Mouse (Mus musculus): ENCODE data around the gene Ttc5. TPM values are rescaled to one million over a fixed set of nuclear protein-coding genes. Genes with fewer than 3 reads are reported as not detected.

Gene Ttc5
- total RNA-seq (2023), result 10 to 100 TPM; 91.2 to 96.0 TPM

DNA sequence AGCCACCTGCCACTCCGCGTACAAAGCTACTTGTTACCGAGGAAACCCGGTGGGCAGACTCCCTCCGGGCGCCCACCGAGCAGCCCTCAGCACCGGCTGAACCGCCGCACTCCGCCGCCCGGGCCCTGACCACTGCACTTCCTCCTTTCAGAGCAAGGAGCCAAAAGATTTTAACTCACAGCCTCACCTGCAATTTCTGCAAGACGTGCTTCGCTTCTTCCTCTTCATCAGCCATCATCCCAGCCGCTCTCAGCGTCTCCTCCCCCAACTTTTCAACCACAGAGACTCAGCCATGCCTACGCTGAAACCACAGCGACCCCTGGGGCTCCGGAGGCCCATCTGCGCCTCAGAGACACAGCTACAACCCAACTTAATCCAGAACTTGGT is at the start of gene Ttc5:
Gene Ttc5, minus strand, starts transcription at position 269 of the 387 bp plus-strand sequence.

DNA sequence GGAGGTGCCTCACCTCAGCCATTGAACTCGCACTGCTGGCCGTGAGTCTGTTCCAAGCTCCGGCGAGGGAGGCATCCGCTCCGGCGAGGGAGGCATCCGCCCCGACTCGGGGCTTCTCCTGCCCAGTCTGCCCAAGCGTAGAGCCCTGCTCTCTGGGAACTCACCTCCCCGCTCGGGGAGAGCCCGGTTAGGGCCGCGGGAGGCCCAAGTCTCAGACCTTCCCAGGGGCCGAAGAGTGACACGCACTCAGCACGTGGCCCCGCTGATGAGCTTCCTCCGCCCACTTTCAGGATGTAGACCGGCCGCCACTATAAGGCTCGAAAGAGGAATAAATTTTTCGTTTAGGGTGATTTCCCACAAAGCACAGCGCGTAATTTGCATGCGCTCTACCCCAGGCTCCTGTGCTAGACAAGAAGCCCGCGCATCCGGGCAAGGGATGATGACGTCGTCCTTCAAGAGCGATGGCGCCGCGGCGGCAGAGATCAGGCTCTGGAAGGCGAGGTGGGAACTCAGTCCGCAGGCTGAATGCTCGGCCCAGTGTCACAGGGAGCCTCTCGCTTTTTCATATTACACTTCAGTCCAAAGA is 22.3 kb upstream of the Ttc5 start, which contains the start of the genes Ccnb1ip1 and Parp2:
Gene Ccnb1ip1, minus strand, starts transcription at position 246 of the 586 bp plus-strand sequence.
Gene Parp2, plus strand, starts transcription at position 355 of the 586 bp plus-strand sequence.

GRCm38 (mm10) chr14:50744994-50745393 is 40.3 kb downstream of the Ttc5 start, which contains the start of gene Olfr749:
Gene Olfr749, minus strand, starts transcription at chr14:50745094.

Other genes starting within 250 kb of the Ttc5 start
- gene Olfr744, start 170.6 kb downstream of the Ttc5 start, total RNA-seq (2023), result not detected
- not detected for gene Olfr745, start 146.1 kb downstream of the Ttc5 start, total RNA-seq (2023)
- gene Olfr746, start 138.4 kb downstream of the Ttc5 start, total RNA-seq (2023), result not detected
- not detected for gene Olfr747, start 92.3 kb downstream of the Ttc5 start, total RNA-seq (2023)
- not detected for gene Olfr748, start 78.1 kb downstream of the Ttc5 start, total RNA-seq (2023)
- not detected for gene Olfr749, start 40.4 kb downstream of the Ttc5 start, total RNA-seq (2023)
- gene Ccnb1ip1, start 22.2 kb upstream of the Ttc5 start, total RNA-seq (2023), result not detected
- 10 to 100 TPM; 51.5 to 70.1 TPM for gene Parp2, start 22.3 kb upstream of the Ttc5 start, total RNA-seq (2023)
- 10 to 100 TPM; 51.1 to 62.5 TPM for gene Tep1, start 85.0 kb upstream of the Ttc5 start, total RNA-seq (2023)
- gene Klhl33, start 112.0 kb upstream of the Ttc5 start, total RNA-seq (2023), result not detected
- 10 to 100 TPM; 49.9 to 57.8 TPM for gene Osgep, start 139.4 kb upstream of the Ttc5 start, total RNA-seq (2023)
- gene Apex1, start 139.4 kb upstream of the Ttc5 start, total RNA-seq (2023), result 10 to 100 TPM; 45.1 to 50.3 TPM
- 100 to 1,000 TPM; 183 to 202 TPM for gene Pip4p1, start 145.3 kb upstream of the Ttc5 start, total RNA-seq (2023)
- gene Pnp, start 145.6 kb upstream of the Ttc5 start, total RNA-seq (2023), result 10 to 100 TPM; 29.7 to 39.1 TPM
- 10 to 100 TPM; 25.6 to 26.2 TPM for gene Gm49342, start 159.0 kb upstream of the Ttc5 start, total RNA-seq (2023)
- gene Pnp2, start 170.5 kb upstream of the Ttc5 start, total RNA-seq (2023), result 1 to 10 TPM; 1.2 to 1.9 TPM
- not detected for gene Rnase10, start 222.2 kb upstream of the Ttc5 start, total RNA-seq (2023)

All from B cell, adult 67 days (primary cell).